Mouse (Mus musculus) kidney, postnatal 10 days (tissue): ENCODE measurements around the gene Camsap1.

Experiments
- DNase-seq: peaks from one replicate; pipeline ENCODE4 v3.0.0; 2021; ENCODE audit warnings: mixed read lengths

Camsap1 gene

DNA sequence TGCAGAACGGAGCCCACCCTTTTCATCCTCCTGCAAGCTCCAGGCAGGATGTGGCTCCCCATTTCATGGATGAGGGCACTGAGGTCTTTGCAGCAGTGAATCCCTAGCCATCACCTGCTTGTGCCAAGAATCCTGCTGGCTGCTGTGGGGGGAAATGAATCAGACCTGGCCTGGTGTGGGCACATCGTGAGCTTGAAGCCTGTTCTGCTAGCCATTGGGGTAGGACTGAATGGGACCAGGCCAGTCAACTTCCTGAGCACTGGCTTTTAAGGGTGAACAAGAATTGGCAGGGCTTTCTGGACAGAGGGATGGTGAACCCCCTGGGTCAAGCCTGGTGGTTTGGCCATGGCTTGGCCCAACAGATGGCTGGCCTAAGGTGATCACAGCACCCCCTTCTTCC, 104.6 kb downstream of the Camsap1 start:
- DNase-seq, result no peak

- DNase-seq, result no peak
Observed at GRCm38 (mm10) chr2:25877736-25878268, 105.3 kb downstream of the Camsap1 start.

DNA sequence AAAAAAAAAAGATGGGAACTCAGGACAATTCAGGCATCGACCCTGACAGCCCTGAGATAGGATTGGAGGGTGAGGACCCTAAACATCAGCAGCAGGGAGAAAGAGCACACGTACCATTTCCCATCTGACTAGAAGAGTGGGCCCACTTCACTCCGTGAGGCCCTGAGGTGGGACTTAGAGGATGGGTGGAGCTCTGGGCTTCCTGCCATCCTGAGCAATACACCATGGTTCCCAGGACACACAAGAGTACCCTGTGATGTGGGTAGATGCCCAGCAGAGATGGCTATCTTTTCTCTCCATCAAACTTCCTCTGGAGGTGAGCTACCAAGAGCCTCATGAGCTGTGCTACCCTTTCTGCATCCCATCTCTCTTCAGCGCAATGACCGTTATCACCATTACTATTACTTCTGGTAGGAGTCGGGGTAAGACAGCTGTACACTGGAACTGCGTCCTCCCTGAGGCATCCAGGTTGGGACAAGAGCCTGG, 105.8 kb downstream of the Camsap1 start:
- no peak for DNase-seq
